Mouse (Mus musculus) neural tube, embryonic 15.5 days (tissue): ENCODE results near the gene Duox2. TPM values are rescaled to one million over a fixed set of nuclear protein-coding genes. Genes with fewer than 3 reads are reported as not detected.

ENCODE experiments used
- ATAC-seq: fragments of 200-750 bp; cut with Nextera tagmentation; 2 replicates; pipeline ENCODE4 v1.8.0; 2017; ENCODE audit warnings: mild to moderate bottlenecking, moderate TSS enrichment, moderate library complexity; ENCODE audit not compliant: low FRiP score
- H3K27ac ChIP-seq: fragments of 300-500 bp; sonication (generic); replicated peaks from 2 replicates; pipeline ENCODE4 v1.5.1; 2015; ENCODE audit warnings: mild to moderate bottlenecking, inconsistent platforms
- H3K27me3 ChIP-seq: fragments of 300-500 bp; sonication (generic); replicated peaks from 2 replicates; pipeline ENCODE4 v1.6.1; 2015; ENCODE audit warnings: inconsistent platforms
- H3K36me3 ChIP-seq: fragments of 300-500 bp; sonication (generic); 2 replicates; pipeline ENCODE4 v1.6.1; 2015; ENCODE audit warnings: inconsistent platforms
- H3K4me1 ChIP-seq: fragments of 300-500 bp; sonication (generic); 2 replicates; pipeline ENCODE4 v1.6.1; 2015; ENCODE audit warnings: inconsistent platforms
- H3K4me2 ChIP-seq: fragments of 300-500 bp; sonication (generic); 2 replicates; pipeline ENCODE4 v1.6.1; 2015; ENCODE audit warnings: inconsistent platforms, mild to moderate bottlenecking, moderate library complexity
- H3K4me3 ChIP-seq: fragments of 300-500 bp; sonication (generic); replicated peaks from 2 replicates; pipeline ENCODE4 v1.5.1; 2015; ENCODE audit warnings: mild to moderate bottlenecking, inconsistent platforms
- H3K9ac ChIP-seq: fragments of 300-500 bp; sonication (generic); replicated peaks from 2 replicates; pipeline ENCODE4 v1.6.1; 2015; ENCODE audit warnings: mild to moderate bottlenecking, inconsistent platforms
- H3K9me3 ChIP-seq: fragments of 300-500 bp; sonication (generic); replicated peaks from 2 replicates; pipeline ENCODE4 v1.6.1; 2016; ENCODE audit warnings: inconsistent platforms
- WGBS: fragments of 180-500 bp; shearing (Covaris S2); methylation state at CpG from one replicate; pipeline ENCODE4 v1.1.7; 2015; ENCODE audit warnings: mixed read lengths; 5-methylcytosine and 5-hydroxymethylcytosine counted together
- polyA plus RNA-seq: library from polyadenylated mRNA; unstranded; fragments of >200 nt; fragmentation: Nextera tagmentation; extraction: Ambion mirVana; gene quantifications from 2 replicates; pipeline ENCODE4 v1.2.1, GENCODE M21; 2015

Gene Duox2
- polyA plus RNA-seq, 1 experiment from 2014 or later = 0.12 TPM

DNA sequence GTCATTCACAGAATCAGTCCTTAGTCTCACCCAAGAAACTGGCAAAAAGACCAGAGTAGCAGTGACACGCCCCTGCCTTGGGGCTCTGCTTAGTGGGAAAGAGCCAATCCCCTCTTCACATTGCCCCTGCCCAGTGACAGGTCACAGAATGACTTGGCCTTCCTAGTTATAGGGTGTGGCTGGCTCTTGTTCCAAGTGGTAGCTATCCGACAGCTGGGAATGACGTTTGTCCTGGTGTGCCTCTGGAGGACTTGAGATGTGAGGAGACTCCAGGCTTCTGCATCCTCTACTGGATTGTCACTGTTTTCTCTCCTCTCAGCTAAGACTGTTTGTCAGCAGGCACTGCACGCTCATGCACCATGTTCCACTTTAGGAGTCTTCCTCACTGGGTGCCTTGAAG is 19.1 kb upstream of the Duox2 start:
- Histone ChIP-seq H3K27ac (no peak overlapping the region), H3K4me1 (peaks cover 11% of the 10 kb centered on the region), H3K9me3 (no peaks in the 10 kb centered on the region), H3K4me2 (no peak overlapping the region), H3K36me3 (no peaks in the 10 kb centered on the region), H3K4me3 (no peak overlapping the region), H3K27me3 (peaks cover 28% of the 10 kb centered on the region), H3K9ac (no peak overlapping the region)
- WGBS = 74% methylated on average over 4 of the region's 4 CpGs
- no peak for ATAC-seq

DNA sequence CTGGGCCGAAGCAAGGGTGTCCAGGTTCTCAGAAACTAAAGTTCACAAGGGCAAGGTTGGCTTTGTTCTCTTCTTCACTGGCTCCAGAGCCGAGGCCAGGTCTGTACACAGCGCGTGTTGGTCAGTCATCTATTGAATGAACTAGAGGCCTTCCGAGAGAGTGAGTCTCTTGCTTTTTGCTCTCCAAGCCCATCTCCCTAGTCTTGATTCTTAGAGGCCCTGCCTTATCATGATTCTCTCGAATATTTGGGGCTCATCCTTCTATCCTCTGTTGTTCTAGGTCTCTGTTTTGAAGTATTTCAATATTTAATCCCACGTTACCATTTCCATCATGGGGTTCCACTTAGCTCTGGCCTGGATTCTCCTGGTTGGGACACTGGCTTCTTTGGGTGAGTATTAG is 17.1 kb upstream of the Duox2 start, which contains the start of gene Duox1:
Gene Duox1, plus strand, starts transcription at position 301 of the 400 bp plus-strand sequence.
- ATAC-seq = no peak
- Histone ChIP-seq H3K27me3 (peaks cover 39% of the 10 kb centered on the region), H3K9me3 (no peaks in the 10 kb centered on the region), H3K36me3 (no peaks in the 10 kb centered on the region), H3K9ac (no peak within 1 kb of the TSS), H3K4me1 (peaks cover 11% of the 10 kb centered on the region), H3K4me2 (no peak within 1 kb of the TSS), H3K27ac (no peak within 1 kb of the TSS), H3K4me3 (no peak within 1 kb of the TSS)
- WGBS = 83% methylated on average over 7 of the region's 7 CpGs

DNA sequence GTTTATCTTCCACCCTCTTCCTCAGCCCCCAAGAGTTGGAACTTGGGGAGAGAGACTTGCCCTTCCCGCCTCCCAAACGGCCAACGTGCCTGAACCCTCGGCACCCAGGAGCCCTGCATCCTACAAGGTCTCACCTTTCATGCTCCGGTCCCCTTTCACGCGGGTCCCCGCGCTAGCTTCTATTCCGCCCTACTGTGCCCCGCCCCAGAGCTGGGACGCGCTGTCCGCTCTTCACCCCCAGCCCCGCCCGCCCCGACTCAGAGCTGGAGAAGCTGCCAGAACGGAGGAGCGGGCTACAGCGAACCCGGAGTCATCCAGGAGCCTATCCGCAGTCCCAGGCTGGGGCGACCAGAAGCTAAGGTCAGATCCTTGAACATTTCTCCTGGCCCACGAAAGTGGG is 15.3 kb upstream of the Duox2 start, which contains the start of gene Duoxa1:
Gene Duoxa1, minus strand, starts transcription at position 195 of the 400 bp plus-strand sequence.
- no peaks in the 10 kb centered on the region for H3K9me3 ChIP-seq
- peak within 1 kb of the TSS; percentile 51 for H3K4me2 ChIP-seq
- no peaks in the 10 kb centered on the region for H3K36me3 ChIP-seq
- peaks cover 47% of the 10 kb centered on the region for H3K27me3 ChIP-seq
- H3K4me3 ChIP-seq = peak within 1 kb of the TSS; percentile 13
- no peak within 1 kb of the TSS for H3K9ac ChIP-seq
- no peak within 1 kb of the TSS for H3K27ac ChIP-seq
- H3K4me1 ChIP-seq = peaks cover 11% of the 10 kb centered on the region
- no peak; the same call in 1 of the 2 replicates for ATAC-seq
- 2% methylated on average over 24 of the region's 24 CpGs for WGBS

DNA sequence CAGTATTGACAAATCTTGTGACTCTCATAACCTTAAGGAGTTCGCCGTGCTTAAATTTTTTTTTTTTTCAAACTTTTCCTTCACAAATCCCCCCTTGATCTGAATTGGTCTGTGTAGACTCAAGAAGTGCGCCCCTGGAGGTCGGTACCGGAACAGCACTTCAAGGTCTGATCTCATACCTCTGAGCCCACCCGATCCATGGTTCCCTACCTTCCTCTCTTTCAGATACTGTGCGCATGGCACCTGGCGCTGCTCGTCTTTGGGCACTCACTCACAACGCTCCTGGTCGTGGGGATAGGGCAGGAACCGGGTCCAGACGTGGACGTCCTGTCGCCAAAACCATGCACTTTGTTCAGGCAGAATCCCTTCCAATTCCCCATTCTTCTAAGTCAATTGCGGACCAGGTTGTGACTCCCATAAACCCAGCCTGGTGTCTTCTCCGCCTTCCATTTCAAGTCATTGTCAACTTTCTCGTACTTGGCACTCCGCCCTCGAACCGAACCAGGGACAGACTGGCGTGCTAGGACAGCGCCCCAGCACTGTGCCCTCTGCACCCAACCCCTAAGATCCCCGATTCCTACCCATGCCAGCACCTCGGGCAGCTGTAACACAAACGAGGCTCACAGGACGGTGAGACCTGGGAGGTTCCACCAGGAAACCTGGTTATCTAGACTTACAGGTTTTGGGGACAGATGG is 14.6 kb upstream of the Duox2 start:
- Histone ChIP-seq H3K4me2 (peak overlapping the region; percentile 51), H3K4me3 (peak overlapping the region; percentile 13), H3K27me3 (peaks cover 51% of the 10 kb centered on the region), H3K27ac (no peak overlapping the region), H3K36me3 (no peaks in the 10 kb centered on the region), H3K9me3 (no peaks in the 10 kb centered on the region), H3K9ac (no peak overlapping the region), H3K4me1 (peaks cover 11% of the 10 kb centered on the region)
- ATAC-seq = peak; percentile 65; the same call in 1 of the 2 replicates
- WGBS = 6% methylated on average over 27 of the region's 27 CpGs

DNA sequence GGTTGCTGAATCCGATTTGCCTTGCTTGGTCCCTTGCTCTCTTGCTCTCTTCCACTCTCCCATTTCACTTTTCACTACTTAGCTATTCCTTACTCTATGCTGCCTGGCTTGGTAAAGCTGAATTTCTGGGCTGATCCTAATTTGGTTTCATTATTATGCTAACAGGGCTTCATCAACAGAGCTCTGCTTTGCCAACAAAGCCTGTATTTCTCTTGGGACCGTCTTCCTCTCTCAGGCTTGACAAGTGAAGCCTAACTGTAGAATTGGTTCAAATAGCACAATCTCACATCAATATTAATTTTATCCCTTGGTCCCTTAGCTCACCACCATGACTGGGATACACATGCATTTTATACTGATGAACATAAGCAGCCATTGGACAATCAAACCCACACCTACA is 13.3 kb upstream of the Duox2 start:
- H3K36me3 ChIP-seq = no peaks in the 10 kb centered on the region
- H3K27ac ChIP-seq = no peak overlapping the region
- 44% methylated on average over 2 of the region's 2 CpGs for WGBS
- no peaks in the 10 kb centered on the region for H3K9me3 ChIP-seq
- ATAC-seq = no peak
- H3K4me3 ChIP-seq = no peak overlapping the region
- peaks cover 11% of the 10 kb centered on the region for H3K4me1 ChIP-seq
- no peak overlapping the region for H3K9ac ChIP-seq
- peaks cover 58% of the 10 kb centered on the region for H3K27me3 ChIP-seq
- H3K4me2 ChIP-seq = no peak overlapping the region

DNA sequence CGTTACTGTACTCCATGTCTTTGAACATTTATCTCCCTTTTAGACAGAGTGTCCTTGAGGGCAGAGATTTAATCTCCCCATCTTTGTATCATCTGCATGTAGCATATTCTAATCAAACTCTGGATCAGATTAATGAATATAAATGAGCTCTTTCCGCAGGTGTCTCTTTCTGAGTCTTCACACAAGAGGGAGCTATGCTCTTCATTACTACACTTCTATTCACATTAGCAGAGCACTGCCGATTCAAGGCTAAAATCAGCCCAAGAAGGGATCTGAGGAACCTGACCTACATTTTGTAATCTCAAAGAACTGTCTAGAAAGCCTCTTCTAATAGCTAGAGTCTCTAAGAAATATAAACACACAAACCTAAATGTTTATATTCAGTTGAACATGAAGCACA is 11.4 kb upstream of the Duox2 start:
- Histone ChIP-seq H3K4me2 (no peak overlapping the region), H3K27ac (no peak overlapping the region), H3K4me1 (peaks cover 11% of the 10 kb centered on the region), H3K4me3 (no peak overlapping the region), H3K9me3 (no peaks in the 10 kb centered on the region), H3K27me3 (peaks cover 68% of the 10 kb centered on the region), H3K9ac (no peak overlapping the region), H3K36me3 (no peaks in the 10 kb centered on the region)
- 47% methylated on average over 3 of the region's 3 CpGs for WGBS
- no peak for ATAC-seq

DNA sequence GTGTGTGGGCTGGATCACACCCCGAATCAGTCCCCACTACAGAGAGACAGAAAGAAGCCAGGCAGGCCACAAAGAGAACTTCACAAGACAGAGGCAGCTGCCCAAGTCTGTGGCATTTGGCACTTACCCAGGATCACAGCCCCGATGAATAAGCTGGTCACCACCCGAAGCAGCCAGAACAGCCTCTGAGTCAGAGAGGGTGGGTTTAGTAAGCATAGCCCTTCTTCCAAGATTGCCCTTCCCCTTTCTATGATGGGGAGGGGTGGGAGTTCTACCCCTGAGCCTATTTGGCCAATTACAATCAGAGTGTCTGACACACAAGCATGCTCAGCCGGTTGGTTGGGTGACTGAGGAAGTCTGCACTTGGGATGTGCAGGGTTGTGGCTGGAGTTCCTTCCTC is 7.9 kb upstream of the Duox2 start:
- Histone ChIP-seq H3K36me3 (no peaks in the 10 kb centered on the region), H3K9me3 (no peaks in the 10 kb centered on the region), H3K27me3 (peaks cover 73% of the 10 kb centered on the region), H3K27ac (no peak overlapping the region), H3K4me2 (no peak overlapping the region), H3K4me1 (peaks cover 15% of the 10 kb centered on the region), H3K9ac (no peak overlapping the region), H3K4me3 (no peak overlapping the region)
- WGBS = 52% methylated on average over 4 of the region's 4 CpGs
- no peak for ATAC-seq

DNA sequence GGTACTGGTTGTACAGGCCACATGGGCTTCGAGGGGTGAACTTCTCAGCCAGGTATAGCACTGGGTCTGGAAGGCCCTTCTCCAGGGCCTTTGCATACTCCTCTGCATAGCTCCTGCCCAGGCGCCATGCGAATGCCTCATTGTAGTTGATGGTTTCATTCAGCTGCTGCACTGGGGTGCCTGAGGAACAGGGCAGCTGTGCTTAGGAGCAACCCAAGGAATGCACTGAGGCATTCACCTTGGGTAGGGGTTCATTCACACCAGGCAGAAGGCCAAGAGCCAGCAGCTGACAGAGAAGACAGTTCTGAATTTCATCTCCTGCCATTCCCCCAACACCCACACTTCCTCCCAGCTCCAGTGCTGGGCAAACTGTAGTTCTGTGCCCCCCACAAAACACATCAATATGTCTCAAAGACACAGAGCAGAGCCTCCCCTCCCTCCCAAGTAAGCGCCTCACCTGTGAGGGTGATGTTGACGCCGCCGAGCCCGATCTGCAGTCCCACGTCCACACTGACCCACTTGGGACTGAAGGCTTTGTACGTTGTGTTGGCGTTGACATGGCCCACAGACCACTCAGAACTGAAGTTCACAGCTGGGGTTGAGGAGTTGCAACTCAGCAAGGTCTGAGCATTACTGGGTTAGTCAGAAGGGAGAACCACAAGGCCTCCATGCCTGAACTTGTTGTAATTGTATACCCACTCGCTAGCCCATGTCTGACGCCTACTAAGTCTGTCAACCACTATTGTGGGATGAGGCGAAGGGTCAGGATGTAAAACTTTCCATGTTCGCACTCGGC is 7.0 kb upstream of the Duox2 start:
- ATAC-seq = no peak
- Histone ChIP-seq H3K9me3 (no peaks in the 10 kb centered on the region), H3K36me3 (no peaks in the 10 kb centered on the region), H3K4me2 (no peak overlapping the region), H3K27ac (no peak overlapping the region), H3K4me1 (peaks cover 20% of the 10 kb centered on the region), H3K4me3 (no peak overlapping the region), H3K9ac (no peak overlapping the region), H3K27me3 (peaks cover 80% of the 10 kb centered on the region)
- 84% methylated on average over 16 of the region's 16 CpGs for WGBS

DNA sequence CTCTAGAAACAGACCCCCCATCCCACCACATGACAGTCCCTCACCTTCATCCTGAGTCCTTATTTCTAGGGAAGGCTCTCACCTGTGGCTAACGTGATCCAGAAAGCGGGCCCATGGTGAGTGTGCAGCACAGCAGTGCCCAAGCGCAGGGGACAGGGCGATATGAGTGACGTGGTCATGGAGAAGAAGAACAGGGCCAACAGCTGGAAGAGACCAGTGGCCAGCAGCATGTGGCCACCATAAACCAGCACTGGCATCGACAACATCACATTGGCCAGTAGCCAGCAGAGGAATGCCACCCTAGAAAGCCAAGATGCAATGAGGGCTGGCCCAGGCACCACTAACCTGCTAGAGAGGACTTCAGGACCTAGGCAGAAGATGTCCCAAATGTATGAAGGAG is 6.3 kb upstream of the Duox2 start:
- Histone ChIP-seq H3K4me2 (no peak overlapping the region), H3K4me3 (no peak overlapping the region), H3K27ac (no peak overlapping the region), H3K36me3 (no peaks in the 10 kb centered on the region), H3K27me3 (peaks cover 87% of the 10 kb centered on the region), H3K9me3 (no peaks in the 10 kb centered on the region), H3K4me1 (peaks cover 20% of the 10 kb centered on the region), H3K9ac (no peak overlapping the region)
- WGBS = 92% methylated on average over 6 of the region's 6 CpGs
- no peak for ATAC-seq

DNA sequence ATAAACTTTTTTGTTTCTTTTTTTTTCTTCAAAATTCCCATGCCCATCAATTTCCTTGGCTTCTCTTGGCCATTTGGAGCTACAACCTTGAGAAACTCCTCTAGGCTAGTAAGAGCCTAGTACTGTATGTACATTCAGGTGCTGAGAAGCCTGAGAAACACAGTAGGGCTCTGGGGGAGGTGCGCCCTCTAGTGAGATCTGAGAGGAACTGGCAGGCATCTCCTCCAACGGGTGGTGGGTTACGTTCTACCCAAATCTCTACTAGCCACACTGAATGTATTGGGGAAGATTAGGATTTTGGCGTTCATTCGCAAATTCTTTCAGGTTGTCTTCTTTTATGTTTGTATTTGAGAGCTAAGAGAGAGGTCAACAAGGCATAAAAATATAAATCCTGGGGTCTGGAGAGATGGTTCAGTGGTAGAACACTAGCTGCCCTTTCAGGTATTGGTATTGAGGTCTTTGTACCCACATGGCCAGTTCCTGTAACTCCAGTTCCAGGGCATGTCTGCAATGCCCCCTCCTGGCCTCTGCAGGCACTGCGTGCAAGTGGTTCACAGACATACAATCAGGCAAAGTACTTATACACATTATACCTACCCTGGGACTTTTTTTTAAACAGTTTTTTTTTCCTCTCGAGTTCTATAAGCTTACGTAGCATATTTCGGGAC is 4.5 kb upstream of the Duox2 start:
- Histone ChIP-seq H3K9ac (no peak overlapping the region), H3K36me3 (no peaks in the 10 kb centered on the region), H3K27me3 (peaks cover 92% of the 10 kb centered on the region), H3K4me2 (peak overlapping the region; percentile 87), H3K4me1 (peaks cover 38% of the 10 kb centered on the region), H3K4me3 (peak overlapping the region; percentile 45; the same call in 1 of the 2 replicates), H3K9me3 (no peaks in the 10 kb centered on the region), H3K27ac (no peak overlapping the region)
- whole genome bisulfite sequencing = 13% methylated on average over 9 of the region's 9 CpGs
- ATAC-seq = peak; percentile 62; the same call in 1 of the 2 replicates

DNA sequence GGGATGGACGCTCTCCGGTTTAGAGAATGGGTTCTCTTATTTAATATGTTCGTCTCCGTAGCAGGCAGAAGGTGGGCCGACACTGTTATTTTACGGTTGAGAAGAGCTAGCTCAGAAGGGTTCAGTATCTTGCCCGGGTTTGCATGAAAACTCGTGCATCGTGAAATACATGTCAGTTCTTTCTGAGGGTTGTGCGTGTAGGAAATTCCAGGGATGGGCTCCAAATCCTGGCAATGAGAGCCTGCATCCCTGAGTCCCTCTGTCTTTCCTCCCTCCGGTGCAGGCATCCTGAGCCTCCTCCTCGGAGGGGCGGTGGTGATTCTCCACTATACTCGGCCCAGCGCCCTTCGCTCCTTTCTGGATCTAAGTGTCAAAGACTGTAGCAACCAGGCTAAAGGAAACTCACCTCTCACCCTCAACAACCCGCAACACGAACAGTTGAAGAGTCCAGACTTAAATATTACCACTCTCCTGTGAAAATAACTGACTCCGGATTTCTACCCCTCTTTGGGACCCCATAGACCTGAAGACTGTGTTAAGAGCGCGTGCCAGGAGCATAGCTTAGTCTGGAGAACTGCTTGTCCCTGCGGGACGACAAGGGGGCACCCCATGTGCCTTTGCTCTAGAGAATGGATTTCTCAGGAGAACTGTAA is 3.8 kb upstream of the Duox2 start:
- peaks cover 45% of the 10 kb centered on the region for H3K4me1 ChIP-seq
- 7% methylated on average over 23 of the region's 23 CpGs for WGBS
- no peaks in the 10 kb centered on the region for H3K36me3 ChIP-seq
- H3K27me3 ChIP-seq = peaks cover 96% of the 10 kb centered on the region
- H3K9ac ChIP-seq = peak overlapping the region; percentile 52
- no peaks in the 10 kb centered on the region for H3K9me3 ChIP-seq
- peak overlapping the region; percentile 45 for H3K4me3 ChIP-seq
- H3K4me2 ChIP-seq = peak overlapping the region; percentile 87
- no peak overlapping the region for H3K27ac ChIP-seq
- ATAC-seq = no peak
